Mouse (Mus musculus) heart, adult 18-20 months (tissue): ENCODE results near the gene Hist1h2ab. TPM values are rescaled to one million over a fixed set of nuclear protein-coding genes. Genes with fewer than 3 reads are reported as not detected.
A peak's percentile ranks its signal among the peaks of the same experiment; 100 is the strongest.
"Not testable (repeated sequence)": the region's sequence is repeated elsewhere in the genome, so short reads cannot be mapped to it uniquely, and the experiment has no call there.

Experiments
- DNase-seq, 2 experiments: peaks; one replicate each; pipeline ENCODE4 v3.0.0; 2021 to 2022; ENCODE audit warnings: mixed read lengths in 1 of 2
- total RNA-seq, 2 experiments: library from RNA; stranded (reverse); gene quantifications; 2 replicates each; pipeline ENCODE4 v1.2.3; 2021

Gene Hist1h2ab
- total RNA-seq, 2 experiments from 2014 or later: 5.8 to 6.8 TPM

DNA sequence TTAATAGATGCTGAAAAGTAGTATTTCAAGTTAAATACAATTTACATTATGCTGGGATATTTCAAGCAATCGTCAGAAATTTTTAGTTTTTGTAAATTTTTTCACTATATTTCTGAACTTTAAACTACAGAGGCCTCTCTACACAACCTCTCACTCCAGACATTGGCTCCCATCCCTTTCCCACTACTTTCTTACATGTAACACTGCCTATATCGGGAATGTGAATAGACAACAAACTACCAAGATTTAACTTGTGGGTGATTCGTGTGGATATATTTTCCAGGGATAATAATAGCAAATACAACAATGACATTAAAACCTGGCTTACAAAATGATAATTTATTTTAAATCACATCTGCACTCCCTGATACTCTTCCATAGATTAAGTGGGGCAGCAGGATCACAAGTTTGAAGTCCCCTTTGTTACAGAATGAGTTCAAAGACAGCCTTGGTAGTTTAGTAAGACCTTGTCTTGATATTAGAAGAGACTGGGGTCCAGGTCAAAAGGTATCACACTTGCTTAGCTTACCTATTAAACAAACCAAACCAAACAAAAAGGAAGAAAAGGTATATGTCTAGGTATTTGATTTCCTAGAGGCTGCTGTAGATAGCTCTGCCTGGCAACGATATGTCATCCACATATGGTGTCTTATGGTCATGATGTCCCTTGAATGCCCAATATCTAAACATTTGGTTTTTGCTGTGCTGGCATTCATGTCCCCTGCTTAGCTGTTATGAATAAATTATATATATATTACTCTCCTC, 2.6 kb downstream of the Hist1h2ab start:
- DNase-seq: no peak

DNA sequence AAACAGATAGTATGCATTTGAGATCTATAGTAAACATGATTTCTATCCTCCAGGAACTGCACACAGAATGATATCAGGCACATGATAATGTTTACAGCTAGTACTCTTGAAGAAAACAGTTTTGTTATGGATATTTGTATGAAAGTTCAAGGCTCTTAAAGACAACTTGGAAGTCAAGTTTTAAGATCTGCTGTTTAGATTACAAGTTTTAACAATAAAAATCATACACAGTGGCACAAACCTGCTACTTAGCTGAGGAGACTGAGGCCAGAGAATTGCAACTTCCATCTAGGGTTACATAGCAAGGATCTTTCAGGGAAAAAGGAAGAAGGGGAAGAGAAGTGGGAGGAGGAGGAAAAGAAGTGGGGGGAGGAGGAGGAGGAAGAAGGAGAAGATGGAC, 4.1 kb downstream of the Hist1h2ab start:
- no peak for DNase-seq

DNA sequence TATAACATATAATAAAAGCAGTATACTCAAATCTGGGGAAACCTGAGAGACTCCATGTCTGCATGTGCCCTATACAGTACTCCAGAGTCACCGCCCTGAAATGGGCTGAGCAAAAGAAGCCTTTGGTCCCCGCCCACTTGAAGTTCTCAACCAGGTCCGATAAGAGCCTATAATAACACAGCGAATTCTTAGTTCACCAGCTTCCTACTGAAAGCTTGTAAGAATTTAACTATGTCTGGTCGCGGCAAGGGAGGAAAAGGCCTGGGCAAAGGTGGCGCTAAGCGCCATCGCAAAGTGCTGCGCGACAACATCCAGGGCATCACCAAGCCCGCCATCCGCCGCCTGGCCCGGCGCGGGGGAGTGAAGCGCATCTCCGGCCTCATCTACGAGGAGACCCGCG, 5.9 kb downstream of the Hist1h2ab start, which contains the start of gene Hist1h4b:
Gene Hist1h4b, plus strand, starts transcription at position 224 of the 400 bp plus-strand sequence.
- peak; percentile 90 to 91 for DNase-seq

DNA sequence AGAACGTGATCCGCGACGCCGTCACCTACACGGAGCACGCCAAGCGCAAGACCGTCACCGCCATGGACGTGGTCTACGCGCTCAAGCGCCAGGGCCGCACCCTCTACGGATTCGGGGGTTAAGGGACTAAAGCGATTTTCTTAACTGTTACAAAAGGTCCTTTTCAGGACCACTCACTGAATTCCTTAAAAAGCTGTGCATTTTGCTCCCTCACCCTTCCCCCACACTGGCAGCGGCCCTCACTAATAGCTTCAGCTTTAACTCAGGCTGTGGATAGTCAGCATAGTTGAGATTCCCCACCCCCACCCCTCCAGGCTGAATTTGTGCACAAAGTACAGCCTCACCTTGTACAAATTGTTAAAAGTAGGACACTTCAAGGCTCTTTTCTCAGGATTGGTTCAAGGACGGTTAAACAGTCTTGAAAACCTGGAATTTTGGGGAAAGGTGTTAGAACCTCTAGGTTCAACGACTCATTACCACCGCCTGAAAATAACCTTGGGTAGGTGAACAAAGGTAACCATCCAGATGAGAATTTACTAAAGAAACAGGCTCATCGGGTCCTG, 6.4 kb downstream of the Hist1h2ab start:
- no peak for DNase-seq

DNA sequence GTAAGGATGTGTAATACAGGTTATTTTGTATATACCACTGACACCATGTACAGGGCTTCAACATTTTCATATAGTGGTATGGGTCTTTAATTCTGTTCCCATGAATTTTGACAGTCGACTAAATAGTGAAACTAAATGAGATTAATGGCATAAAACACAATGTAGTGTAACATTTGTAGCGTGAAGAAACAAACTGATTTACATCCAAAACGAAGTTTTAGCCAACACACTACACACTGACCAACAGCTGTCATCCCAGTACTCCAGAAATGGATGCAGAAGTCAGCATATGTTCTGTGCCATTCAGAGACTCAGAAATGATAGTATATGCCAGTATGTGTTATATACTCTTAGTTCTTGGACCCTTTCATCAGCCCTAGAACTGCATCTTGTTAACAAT, 7.0 kb downstream of the Hist1h2ab start:
- DNase-seq: no peak

DNA sequence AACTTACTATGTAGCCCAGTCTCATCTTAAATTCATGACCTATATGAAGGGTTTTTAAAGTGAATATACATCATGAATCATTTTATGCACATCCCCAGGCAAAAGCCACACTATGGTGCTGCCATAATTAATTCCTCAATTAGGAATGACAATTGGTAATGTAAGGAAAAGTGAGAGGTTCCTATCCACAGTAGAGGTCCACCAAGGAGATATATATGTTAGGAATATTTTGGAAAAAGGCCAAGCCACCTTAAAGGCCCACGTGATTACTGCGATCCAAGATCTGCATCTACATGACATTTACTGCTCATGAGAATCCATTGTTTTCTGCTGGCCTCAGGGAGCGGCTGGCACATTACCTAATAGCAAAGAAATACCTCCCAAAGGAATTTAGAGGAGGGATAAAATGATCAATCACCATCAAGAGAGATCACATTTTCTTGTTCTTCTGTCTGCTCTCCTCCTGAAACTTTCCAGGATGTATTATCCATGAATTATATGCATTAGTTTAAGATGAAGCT, 8.4 kb downstream of the Hist1h2ab start:
- no peak for DNase-seq

DNA sequence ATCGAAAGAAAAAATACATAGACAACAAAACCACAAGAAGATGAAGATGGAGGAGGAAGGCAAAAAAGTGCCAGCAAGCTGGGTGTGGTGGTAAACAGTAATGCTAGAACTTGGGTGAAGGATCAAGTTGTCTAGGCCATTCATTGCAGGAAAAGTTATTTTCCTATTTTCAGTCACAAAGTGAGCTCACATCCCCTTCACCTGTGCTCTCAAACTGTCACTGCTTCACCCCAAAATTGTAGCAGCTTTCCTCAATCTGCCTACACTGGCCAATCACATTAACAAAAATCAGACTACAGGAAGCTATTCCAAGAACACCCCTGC, 9.0 kb downstream of the Hist1h2ab start:
- no peak for DNase-seq

DNA sequence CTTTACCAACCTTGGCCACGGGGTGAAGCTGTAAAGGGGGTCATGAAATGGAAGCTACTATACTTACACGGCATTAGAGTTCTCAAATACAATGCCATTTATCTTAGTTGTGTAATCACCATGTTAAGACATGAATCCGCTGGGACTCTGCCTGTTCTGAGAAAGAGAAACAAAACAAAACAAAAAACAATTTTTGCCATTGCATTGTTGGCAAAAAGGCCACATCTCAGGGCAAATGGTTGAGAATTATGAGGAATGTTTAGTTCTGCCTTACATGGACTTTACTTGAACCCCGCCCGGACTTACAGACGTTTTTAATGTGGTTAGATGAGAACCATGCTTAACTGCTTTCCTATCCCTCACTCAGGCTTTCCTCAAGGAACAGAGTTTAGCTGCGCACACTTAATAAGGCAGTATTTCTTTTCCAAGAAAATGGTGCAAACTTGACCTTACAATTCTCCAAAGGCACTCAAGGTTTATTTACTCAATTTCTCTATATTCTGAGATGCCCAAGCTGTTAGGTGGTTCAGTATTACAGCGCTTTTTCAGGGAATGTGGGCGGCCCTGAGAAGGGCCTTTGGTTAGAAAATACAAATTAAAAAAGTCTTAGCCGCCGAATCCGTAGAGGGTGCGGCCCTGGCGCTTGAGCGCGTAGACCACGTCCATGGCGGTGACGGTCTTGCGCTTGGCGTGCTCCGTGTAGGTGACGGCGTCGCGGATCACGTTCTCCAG, 9.5 kb downstream of the Hist1h2ab start:
- DNase-seq: no peak

DNA sequence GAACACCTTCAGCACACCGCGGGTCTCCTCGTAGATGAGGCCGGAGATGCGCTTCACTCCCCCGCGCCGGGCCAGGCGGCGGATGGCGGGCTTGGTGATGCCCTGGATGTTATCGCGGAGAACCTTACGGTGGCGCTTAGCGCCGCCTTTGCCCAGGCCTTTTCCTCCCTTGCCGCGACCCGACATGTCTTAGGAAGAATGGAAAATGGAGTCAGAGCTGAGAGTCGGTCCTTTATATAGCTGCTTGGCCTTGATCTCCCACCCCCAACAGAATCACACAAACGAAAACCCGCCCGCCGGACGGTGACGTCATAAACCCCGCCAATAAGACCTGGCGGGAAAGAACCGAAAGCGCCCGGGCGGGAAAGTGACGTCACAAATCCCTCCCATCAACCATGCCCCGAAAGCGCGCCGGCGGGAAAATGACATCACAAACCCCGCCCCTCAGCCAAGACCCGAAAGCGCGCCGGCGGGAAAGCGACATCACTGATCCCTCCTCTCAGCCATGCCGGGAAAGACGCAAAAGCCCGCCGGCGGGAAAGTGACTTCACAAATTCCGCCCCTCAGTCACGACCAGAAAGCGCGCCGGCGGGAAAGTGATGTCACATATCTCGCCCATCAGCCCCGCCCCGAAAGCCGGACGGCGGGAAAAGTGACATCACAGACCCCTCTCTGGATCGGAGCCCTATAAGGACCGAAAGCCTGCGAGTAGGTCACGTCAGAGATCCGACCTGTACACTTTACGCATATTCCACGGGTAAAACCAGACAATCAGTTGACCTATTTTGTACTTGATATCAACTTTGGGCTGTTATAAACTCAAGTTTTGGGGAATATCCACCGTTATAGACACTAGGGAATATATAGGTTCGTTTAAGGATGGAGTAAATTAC, 10.3 kb downstream of the Hist1h2ab start, which contains the start of gene Hist1h4a:
Gene Hist1h4a, minus strand, starts transcription at position 259 of the 893 bp plus-strand sequence.
- peak; percentile 97 to 98 for DNase-seq

DNA sequence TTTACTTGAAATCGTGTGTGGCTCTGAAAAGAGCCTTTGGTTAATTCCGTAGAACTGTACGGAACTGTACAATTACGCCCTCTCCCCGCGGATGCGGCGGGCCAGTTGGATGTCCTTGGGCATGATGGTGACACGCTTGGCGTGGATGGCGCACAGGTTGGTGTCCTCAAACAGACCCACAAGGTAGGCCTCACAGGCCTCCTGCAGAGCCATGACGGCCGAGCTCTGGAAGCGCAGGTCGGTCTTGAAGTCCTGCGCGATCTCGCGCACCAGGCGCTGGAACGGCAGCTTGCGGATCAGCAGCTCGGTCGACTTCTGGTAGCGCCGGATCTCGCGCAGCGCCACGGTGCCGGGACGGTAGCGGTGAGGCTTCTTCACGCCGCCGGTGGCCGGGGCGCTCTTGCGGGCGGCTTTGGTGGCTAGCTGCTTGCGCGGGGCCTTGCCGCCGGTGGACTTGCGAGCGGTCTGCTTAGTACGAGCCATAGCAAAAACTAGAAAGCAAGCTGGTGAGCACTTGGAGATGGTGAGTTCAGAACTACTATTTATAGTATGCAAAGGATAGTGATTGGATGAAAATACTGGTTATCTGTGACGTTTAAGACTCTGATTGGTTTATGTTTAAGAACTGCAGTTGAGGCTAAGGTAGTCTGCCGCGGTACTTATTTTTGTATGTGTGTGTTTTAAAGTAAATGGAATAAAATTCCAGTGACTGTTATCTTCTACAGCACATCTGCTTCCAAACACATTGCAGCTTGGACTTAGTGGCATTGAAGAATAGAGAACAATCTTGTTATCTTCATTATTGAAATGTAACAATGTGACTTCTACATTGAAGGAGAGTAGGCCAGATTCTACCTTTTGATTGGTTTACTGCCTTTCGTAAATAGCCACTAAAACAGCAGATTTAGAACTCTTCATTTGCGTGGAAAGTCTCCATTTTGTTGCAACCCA, 11.2 kb downstream of the Hist1h2ab start, which contains the start of gene Hist1h3a:
Gene Hist1h3a, minus strand, starts transcription at position 516 of the 951 bp plus-strand sequence.
- peak; percentile 65 to 78 for DNase-seq

DNA sequence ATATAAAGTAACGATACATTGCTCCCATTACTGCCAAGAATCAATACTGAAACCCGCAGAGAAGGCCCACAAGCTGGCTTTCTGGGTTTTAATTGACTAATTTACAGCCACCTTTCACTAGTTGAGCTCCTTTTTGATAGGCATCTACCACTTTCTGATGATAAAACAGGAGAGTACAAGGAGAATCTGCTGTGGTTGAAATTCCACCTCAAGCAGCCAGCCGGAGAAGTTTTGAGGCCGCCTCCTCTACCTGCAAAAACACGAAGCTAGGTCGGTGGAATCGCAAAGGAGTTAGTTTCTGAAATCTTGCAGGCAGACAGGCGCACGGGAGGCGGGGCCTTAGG, 12.3 kb downstream of the Hist1h2ab start:
- no peak for DNase-seq

DNA sequence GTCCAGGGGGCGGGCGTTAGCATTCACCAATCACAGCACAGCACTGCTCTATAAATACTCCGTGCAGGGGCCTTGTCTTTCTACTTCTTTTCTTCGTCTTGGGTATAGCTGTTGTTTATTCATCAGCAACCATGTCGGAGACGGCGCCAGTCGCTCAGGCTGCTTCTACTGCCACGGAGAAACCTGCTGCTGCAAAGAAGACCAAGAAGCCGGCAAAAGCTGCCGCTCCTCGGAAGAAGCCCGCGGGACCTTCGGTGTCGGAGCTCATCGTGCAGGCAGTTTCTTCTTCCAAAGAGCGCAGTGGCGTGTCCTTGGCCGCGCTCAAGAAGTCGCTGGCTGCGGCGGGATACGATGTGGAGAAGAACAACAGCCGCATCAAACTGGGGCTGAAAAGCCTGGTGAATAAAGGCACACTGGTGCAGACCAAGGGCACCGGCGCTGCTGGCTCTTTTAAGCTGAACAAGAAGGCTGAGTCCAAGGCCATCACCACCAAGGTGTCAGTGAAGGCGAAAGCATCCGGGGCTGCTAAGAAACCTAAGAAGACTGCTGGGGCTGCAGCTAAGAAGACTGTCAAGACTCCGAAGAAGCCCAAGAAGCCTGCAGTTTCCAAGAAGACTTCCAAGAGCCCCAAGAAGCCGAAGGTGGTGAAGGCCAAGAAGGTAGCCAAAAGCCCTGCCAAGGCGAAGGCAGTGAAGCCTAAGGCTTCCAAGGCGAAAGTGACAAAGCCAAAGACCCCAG, 12.8 kb downstream of the Hist1h2ab start, which contains the start of gene Hist1h1a:
Gene Hist1h1a, plus strand, starts transcription at position 81 of the 738 bp plus-strand sequence.
- DNase-seq: peak; percentile 85

DNA sequence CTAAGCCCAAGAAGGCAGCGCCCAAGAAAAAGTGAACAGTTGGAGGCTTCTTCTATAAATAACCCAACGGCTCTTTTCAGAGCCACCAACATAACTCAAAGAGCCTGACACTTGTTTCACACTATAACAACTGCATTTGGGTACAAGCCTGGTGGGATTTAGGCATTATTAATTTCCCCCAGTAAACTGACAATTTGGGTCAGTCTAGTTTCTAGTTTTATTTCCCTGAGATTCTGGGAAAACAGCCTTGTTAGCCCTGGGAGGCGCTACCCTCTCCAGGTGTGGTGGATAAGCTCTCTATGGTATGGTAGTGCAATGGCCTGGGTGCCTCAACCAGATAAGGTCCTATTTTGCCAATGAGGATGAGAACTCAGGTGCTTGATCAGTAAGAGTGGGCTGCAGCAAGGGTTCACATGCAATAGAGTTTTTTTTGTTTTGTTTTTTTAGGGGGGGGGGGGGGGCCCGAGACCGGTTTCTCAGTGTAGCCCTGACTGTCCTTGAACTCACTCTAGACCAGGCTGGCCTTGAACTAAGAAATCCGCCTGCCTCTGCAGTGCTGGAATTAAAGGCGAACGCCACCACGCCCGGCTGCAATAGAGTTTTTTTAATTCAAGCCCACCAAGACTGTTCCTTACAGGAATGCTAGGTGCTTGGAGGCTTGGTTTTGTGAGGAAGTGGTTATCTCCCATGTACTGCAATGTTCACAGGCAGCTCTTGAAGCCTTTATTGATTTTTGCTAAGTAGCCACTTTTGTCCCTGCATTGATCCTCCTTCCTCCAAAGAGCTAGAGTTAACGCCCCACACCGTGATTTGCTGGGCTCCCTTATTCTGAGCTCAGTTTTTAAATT, 13.6 kb downstream of the Hist1h2ab start:
- no peak for DNase-seq

DNA sequence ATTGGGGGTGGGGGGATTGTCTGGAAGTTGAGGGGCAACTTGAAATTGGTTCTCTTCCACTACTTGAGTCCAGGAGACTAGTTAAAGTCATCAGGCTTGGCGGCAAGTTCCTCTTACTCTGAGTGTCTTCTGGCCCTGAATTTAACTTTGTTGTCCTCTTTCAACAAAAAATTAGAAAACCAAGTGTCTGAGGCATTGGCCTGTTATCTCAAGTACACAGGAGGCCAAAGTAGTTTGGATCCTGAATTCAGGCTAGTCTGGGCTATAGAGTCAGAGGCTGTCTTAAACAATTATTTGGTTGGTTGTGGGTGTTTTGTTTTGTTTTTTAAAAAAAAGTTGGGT, 14.2 kb downstream of the Hist1h2ab start:
- no peak for DNase-seq

DNA sequence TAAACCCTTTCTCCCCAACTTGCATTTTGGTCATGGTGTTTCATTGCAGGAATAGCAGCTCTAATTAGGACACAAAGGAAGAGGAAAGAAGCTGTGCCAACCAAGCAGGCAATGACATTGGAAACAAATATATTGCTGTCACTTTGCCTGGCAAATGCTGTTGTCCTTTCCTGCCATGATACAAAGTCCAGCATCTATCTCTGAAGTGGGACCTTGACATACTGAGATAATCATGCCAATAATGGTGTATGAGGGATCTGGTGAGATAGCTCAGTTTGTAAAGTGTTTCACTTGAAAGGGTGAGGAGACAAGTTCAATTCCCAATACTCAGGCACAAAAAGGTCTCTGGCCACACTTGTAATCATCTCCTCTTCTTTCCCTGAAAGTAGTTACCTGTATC, 15.8 kb downstream of the Hist1h2ab start:
- no peak for DNase-seq

DNA sequence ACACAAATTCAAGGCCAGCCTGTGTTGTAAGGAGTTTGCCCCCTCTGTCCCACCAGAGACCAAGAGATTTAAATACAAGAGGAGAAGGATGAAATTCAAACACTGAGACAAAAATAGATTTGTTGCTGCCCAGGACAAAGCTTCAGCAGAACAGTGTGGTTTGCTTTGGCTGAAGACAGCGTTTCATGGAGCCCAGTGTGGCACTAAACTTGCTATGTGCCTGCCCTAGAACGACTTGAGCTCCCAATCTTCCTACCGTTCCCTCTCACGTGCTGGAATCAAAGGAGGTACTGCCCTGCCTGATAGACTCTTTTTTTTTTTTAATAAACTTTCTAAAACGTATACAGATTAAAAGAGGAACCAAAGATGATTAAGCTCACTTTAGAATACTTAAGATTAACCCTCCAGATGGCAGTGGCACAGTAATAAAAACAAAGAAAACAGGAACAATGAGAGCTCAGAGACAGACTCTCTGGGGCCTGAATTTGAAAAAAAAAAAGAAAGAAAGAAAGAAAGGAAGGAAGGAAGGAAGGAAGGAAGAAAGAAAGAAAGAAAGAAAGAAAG, 18.0 kb downstream of the Hist1h2ab start:
- no peak for DNase-seq

DNA sequence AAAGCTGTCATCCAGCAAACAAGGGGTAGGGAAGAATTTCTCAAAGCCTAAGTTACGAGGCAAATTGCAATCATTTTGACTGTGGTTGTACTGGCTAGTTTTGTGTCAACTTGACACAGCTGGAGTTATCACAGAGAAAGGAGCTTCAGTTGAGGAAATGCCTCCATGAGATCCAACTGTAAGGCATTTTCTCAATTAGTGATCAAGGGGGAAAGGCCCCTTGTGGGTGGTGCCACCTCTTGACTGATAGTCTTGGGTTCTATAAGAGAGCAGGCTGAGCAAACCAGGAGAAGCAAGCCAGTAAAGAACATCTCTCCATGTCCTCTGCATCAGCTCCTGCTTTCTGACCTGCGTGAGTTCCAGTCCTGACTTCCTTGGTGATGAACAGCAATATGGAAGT, 18.7 kb downstream of the Hist1h2ab start, which contains the start of gene Trim38:
Gene Trim38, plus strand, starts transcription at position 301 of the 400 bp plus-strand sequence.
- not testable (repeated sequence) for DNase-seq

DNA sequence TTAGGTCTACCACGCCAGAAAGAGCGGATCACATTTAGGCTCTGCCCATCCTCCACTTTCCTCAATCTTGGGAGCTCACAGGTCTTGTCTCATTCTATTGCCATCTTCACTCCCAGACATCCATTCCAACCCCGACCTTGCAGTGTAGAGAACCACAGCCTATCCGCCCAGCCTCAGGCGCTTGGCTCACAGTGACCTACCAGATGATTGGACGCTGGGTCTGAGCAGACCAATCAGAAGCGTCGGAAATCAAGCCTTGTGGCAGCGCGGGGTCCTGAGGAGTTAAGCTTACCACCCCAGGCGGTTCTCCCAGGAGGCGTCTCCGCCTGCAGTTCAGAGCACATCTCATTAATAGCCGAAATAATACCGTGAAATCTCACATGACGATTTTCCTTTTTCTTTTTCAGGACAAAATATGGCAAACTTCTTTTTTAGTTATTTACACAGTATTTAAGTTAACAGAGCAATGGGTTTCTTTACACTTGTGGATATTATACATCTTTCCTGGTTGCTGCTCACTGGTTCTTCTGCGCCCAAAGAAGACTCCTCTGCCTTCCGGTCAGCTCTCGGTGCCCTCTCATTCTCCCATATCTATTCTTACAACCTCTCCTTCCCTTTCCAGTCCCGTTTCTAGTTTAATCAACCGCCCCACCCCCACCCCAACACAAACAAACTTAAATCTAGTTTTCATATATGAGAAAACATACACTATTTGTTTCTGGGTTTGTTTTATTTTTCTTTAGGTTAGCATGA, 21.8 kb downstream of the Hist1h2ab start:
- DNase-seq: peak in 1 of 2 experiments; percentile 33
